Mouse (Mus musculus) brain, embryonic 18.5 days (tissue): ENCODE measurements around the gene Src.

Source experiments
- DNase-seq: peaks from one replicate; pipeline ENCODE4 v3.0.0-alpha.2; 2012; ENCODE audit warnings: low read depth, low spot score

Gene Src

GRCm38 (mm10) chr2:157412497-157412896 is 5.7 kb upstream of the Src start:
- DNase-seq = no peak

GRCm38 (mm10) chr2:157417229-157417628 is 1.0 kb upstream of the Src start:
- no peak for DNase-seq

- no peak for DNase-seq
These were observed 396 bp downstream of the Src start for GRCm38 (mm10) chr2:157418609-157419071.

- no peak for DNase-seq
These were observed 1.3 kb downstream of the Src start for GRCm38 (mm10) chr2:157419506-157419905.

GRCm38 (mm10) chr2:157420404-157420803 is 2.2 kb downstream of the Src start:
- DNase-seq = no peak

- no peak for DNase-seq
These were observed 3.9 kb downstream of the Src start for GRCm38 (mm10) chr2:157422062-157422655.

GRCm38 (mm10) chr2:157422854-157423705 is 4.8 kb downstream of the Src start:
- DNase-seq = no peak

- no peak for DNase-seq
These were observed 5.5 kb downstream of the Src start for GRCm38 (mm10) chr2:157423706-157424125.

GRCm38 (mm10) chr2:157424126-157424903 is 6.1 kb downstream of the Src start:
- DNase-seq = no peak

GRCm38 (mm10) chr2:157424904-157425642 is 6.8 kb downstream of the Src start:
- no peak for DNase-seq

GRCm38 (mm10) chr2:157425643-157425988 is 7.4 kb downstream of the Src start:
- no peak for DNase-seq

- DNase-seq = no peak
These were observed 7.9 kb downstream of the Src start for GRCm38 (mm10) chr2:157426171-157426570.

GRCm38 (mm10) chr2:157427164-157427563 is 8.9 kb downstream of the Src start:
- DNase-seq = no peak

- no peak for DNase-seq
These were observed 10.3 kb downstream of the Src start for GRCm38 (mm10) chr2:157428351-157429139.

- no peak for DNase-seq
These were observed 11.5 kb downstream of the Src start for GRCm38 (mm10) chr2:157429735-157430134.

- no peak for DNase-seq
These were observed 12.6 kb downstream of the Src start for GRCm38 (mm10) chr2:157430667-157431429.

- DNase-seq = no peak
These were observed 13.7 kb downstream of the Src start for GRCm38 (mm10) chr2:157431912-157432311.

- DNase-seq = peak; percentile 47
These were observed 14.2 kb downstream of the Src start for GRCm38 (mm10) chr2:157432476-157432875.

- DNase-seq = no peak
These were observed 15.8 kb downstream of the Src start for GRCm38 (mm10) chr2:157434041-157434440.

GRCm38 (mm10) chr2:157434497-157434896 is 16.3 kb downstream of the Src start:
- no peak for DNase-seq
